8 mouse cellular contexts compared by ENCODE assay signal in genomic region chr7:19875948-19876682, GRCm38 (mm10). TPM values are rescaled to one million over a fixed set of nuclear protein-coding genes. Genes with fewer than 3 reads are reported as not detected.
DNase-seq lines count a peak whose midpoint lies in the region; TF ChIP-seq lines count a peak whose summit lies in the region.
"Had no signal": no experiment of that assay in that cellular context is flagged by ENCODE, and none has a peak within 500 bp of the region (broad histone marks: within the 10 kb centered on the region; RNA-seq: fewer than 3 reads in every experiment).

No protein-coding gene starts in this region.

- DNase-seq in urinary bladder, postnatal 14 days (ENCODE audit: low spot score): peak; percentile 57
- DNase-seq in urinary bladder, postnatal 36 days (ENCODE audit: low spot score in 2 of 2): no peak
- peak; percentile 49 for DNase-seq in brain, embryonic 14.5 days (ENCODE audit: low read depth)
- peak; percentile 59 for DNase-seq in heart, postnatal 4 days
- peak; percentile 48 to 63 for DNase-seq in kidney, postnatal 4 days
- DNase-seq in lung, postnatal 14 days: peak; percentile 65
- peak; percentile 73 for DNase-seq in retina, postnatal 1 day

- TF ChIP-seq POLR2A in brain, embryonic 14.5 days (IDR thresholded peaks at IDR 0.05; ENCODE audit: borderline replicate concordance, extremely low read depth, insufficient read depth, insufficient read length, poor library complexity, severe bottlenecking): no peak

- peak; percentile 56; the same call in 1 of the 2 replicates for TF ChIP-seq CTCF in brain, embryonic 14.5 days (IDR thresholded peaks at IDR 0.05; ENCODE audit: borderline replicate concordance, extremely low read depth, insufficient read depth, insufficient read length)

RNA-seq across cellular contexts. Expression of gene Ceacam19, which starts 11.7 kb away (rescaled TPM):
- polyA plus RNA-seq in brain, embryonic 14.5 days (2012; rRNA removed): 0.03 and 0.15 TPM in 2 replicates
- not detected for total RNA-seq in heart, postnatal 4 days (2021)
- polyA plus RNA-seq: heart, embryonic 13.5 days had no signal

RNA-seq across cellular contexts. Expression of gene Ceacam16, which starts 15.0 kb away (rescaled TPM):
- polyA plus RNA-seq in brain, embryonic 14.5 days (2012; rRNA removed): not detected in 2 replicates
- under 1 TPM in 1 of 2 experiments, not detected in 1; 0.38 TPM for total RNA-seq in heart, postnatal 4 days (2021)

RNA-seq across cellular contexts. Expression of gene Gm19345, which starts 24.3 kb away (rescaled TPM):
- 17.1 and 18.8 TPM in 2 replicates for polyA plus RNA-seq in brain, embryonic 14.5 days (2012; rRNA removed)
- not detected for total RNA-seq in heart, postnatal 4 days (2021)
- polyA plus RNA-seq: heart, embryonic 13.5 days had no signal

RNA-seq across cellular contexts. Expression of gene Pvr, which starts 44.8 kb away (rescaled TPM):
- polyA plus RNA-seq in brain, embryonic 14.5 days (2012; rRNA removed): 8.1 and 11.9 TPM in 2 replicates
- 10 to 100 TPM; 25.7 to 28.3 TPM for total RNA-seq in heart, postnatal 4 days (2021)

RNA-seq across cellular contexts. Expression of gene Bcl3, which starts 53.5 kb away (rescaled TPM):
- polyA plus RNA-seq in brain, embryonic 14.5 days (2012; rRNA removed): 0.47 and 0.92 TPM in 2 replicates
- total RNA-seq in heart, postnatal 4 days (2021): 1 to 10 TPM; 4.0 TPM

Comparison
In these comparisons a context has a peak if more than half of its experiments do, and no peak if none do; other contexts are left out.
1. DNase-seq: peak in urinary bladder, postnatal 14 days (single experiment), brain, embryonic 14.5 days (single experiment), heart, postnatal 4 days (single experiment), kidney, postnatal 4 days (2 of 2), lung, postnatal 14 days (single experiment) and retina, postnatal 1 day (single experiment); none in urinary bladder, postnatal 36 days (0 of 2).